Mouse (Mus musculus): Measurements from ENCODE around the gene Dapk3.
A peak's percentile ranks its signal among the peaks of the same experiment; 100 is the strongest.

The Dapk3 gene

GRCm38 (mm10) chr10:81182336-81183333 is at the start of gene Dapk3:
Gene Dapk3, plus strand, starts transcription at chr10:81183005.
- peak; percentile 98 for DNase-seq

DNA sequence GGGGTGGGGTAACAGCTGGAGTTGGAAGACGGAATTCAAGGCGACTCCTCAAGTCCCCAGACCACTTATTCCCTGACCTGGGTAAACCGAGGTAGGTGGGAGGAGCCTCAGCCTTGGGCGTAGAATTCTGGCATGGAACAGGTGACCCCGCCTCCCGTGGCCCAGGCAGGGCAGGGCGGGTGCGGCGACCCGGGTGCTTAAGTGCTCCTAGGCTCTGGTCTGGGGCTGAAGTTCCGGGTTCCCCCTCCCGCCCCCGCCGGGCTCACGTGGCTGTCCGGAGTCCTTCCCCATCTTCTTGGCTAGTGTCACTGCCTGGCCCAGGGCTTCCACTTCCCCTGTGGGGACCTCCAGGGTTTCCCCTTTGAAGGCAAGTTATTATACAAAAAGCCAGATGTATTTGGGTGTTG is 48.6 kb upstream of the Dapk3 start:
- DNase-seq: no peak

- peak; percentile 60 for DNase-seq
Observed at GRCm38 (mm10) chr10:81134966-81135681, 47.7 kb upstream of the Dapk3 start, which contains the start of gene Zbtb7a. Gene Zbtb7a, plus strand, starts transcription at chr10:81135220.

DNA sequence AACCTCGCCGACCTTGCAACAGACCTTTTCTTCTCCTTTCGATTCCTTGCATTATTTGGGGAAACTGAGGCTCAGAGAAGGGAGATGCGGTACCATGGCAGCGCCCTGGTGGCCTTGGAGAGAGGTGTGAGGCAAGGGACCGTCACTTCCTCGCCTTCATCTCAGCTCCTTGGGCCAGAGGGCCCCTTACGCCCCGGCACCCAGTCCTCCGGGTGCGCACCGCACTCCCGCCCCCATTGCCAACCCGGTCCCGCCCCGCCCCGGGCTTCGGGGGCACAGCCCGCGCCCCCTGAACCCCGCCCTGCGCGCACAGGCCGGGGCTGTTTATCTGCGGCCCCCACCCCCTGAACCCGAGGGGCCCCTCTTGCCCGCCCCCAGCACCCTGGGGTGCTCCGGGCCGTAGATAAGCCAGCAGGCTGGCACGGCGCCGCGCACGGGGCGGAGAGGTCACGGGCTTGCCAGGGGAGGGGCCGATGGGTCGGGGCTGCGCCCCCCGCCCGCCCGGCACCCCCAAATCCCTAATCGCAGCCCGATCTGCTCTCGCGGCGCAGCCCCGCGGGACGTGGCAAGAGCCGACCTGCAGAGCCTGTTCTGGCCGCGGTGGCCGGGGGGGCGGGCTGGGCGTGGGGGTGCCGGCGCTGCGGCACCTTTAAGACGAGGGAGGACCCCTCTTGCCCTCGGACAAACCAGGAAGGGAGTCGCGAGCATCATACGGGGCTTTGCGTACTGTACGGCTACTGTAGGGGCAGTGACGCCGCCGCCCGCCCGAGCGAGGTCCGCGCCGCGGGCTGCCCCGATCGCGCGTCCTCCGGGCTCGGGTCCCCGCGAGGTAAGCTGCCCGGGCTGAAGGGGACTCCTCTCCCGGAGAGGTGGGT is 46.7 kb upstream of the Dapk3 start:
- DNase-seq: peak; percentile 77

DNA sequence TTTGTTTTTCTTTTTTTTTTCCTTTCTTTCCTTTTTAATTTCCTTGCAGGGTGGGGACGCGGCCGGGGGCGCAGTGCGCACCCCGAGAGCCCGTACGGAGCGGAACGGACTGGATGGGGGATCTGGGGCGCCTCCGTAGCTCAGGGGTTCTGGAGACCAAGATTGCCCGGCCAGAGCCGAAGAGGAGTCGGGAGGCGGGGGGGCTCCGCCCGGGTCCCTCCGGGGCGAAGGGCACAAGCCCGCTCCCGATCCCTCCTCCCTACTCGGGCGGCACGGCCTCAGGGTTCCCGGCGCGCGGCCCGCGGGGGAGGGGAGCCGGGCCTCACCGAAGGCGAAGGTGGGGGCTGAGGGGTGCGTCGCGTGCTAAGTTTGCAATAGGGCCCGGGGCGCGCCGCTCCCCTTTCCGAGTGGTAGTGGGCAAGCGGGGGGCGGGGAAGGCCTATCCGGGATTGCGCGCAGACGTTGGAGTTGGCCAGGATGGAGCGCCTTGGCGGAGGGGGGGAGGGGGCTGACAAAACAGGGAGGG is 46.0 kb upstream of the Dapk3 start:
- peak; percentile 80 for DNase-seq

DNA sequence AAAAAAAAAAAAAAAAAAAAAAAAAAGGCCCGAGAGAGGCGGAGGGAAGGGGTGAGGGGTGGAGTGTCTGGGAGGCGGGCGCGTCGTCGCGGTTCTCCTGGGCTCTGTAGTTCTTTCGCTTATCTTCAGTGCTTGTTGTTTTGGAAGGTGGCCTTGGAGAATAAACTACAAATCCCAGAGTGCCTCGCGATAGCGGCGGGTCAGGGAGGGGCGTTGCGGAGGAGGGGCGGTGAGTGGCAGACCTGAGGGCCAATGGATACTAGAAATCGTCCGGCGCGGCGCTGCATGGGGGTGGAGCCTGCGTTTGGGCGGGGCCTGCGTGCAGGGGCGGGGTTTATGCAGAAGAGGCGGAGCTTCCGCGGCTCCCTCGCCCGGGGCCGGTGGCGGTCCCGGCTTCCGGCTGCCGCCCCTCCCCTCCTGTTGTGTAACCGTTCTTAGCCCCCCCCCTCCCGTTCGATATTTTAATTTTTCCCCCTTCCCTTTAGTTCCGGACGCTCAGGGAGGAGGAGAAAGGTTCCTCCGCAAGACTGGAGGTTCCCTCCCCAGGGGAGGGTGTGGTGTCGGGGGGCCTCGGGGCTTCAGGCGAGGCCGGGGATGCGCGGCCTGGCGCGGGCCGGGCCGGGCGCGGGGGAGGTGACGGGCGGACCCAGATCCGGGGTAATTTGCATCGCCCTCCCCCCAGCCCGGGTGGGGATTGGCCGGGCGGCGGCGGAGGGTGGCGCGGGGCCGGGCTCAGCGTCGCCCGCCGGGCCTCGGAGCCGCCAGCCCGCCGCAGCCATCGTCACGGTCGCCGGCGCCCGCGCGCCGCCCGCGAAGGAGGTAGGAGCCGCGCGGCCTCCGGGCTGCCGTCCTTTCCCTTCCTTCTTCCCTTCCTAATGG is 45.3 kb upstream of the Dapk3 start:
- DNase-seq: peak; percentile 99

DNA sequence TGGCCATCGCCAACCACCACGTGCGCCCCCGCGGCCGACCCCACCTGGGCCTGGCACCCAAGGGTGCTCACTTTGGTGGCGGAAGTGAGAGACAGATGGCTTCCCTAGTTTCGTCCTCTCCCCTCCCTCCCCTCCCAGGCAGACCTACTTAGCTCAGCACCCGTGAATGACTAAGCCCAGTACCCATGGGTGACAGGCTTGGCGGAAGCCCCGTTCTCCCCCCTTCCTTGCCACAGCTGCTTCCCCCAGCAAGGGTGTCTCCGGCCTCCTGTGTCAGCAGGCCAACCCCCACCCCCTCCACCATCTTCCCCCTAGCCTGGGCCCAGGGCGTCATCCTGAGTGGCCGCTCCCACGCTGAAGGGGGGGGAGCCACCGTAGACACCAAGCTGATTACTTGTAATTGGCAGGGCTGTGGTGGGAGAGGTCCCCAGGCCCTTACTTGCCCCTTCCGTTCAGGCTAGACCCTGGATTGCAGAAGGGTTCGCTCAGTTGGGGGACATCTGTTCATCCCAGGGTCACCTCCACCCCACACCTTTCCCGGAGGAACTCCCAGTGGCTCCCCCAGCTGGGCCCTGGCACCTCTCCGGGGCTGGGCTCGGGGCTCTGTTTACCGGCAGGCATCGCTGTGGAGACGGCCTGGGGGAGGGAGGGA is 44.5 kb upstream of the Dapk3 start:
- DNase-seq: no peak

- DNase-seq: no peak
Observed at GRCm38 (mm10) chr10:81138821-81139528, 43.8 kb upstream of the Dapk3 start.

DNA sequence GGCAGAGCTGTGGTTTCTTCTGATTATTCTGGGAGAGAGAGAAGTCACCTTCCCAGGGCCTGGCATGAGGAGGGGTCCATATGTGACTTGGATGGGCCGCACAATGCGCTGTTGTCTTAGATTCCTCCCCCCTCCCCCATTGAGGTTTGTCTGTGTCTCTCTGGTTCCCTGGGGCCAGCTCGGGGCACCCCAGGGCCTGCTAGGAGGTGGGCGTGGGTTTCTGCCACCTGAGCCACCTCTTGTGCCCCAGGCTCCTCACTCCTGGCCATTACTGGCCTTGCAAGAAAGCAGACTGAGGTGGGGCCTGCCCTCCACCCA is 43.3 kb upstream of the Dapk3 start:
- DNase-seq: no peak

DNA sequence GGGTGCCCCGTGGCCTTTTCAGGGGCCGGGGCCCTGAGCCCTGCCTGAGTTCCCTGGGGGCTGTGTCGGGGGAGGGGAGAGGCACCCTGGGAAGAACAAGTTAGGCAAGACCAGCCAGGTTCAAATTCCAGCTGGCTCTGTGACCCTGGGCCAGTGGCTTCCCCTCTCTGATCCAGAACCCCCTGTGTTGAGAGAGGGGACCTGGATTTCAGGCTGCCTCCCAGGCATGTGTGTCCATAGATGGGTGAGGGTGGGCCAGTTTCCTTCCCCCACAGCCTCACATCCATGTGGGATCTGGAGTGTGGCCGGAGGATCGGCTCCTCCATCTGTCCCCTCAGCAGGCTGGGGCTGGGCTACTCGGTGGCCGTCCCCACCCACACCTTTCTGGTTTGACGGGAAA is 42.8 kb upstream of the Dapk3 start:
- no peak for DNase-seq

- DNase-seq: no peak
Observed at GRCm38 (mm10) chr10:81140717-81141454, 41.9 kb upstream of the Dapk3 start.

GRCm38 (mm10) chr10:81141455-81142210 is 41.2 kb upstream of the Dapk3 start:
- no peak for DNase-seq

DNA sequence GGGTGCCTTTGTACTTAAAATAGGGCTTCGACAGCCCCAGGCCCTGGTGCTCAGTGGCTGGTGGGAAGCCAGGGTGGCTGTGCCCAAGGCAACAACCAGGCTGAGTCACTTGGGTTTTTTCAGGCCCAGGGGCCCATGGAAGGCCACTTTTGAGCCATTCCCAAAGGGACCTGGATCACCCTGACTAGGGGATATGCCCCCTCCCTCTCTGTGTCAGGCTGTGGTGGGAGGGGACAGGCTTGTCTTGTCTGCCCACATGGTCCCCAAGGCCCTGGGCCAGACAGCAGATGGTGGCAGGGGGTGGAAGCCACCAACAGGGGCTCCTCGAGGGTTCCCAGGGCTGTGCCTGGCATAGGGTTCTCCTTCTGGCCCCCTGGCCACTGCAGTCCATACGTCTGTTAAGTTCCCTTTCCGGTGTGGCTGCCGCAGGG is 40.2 kb upstream of the Dapk3 start:
- no peak for DNase-seq

DNA sequence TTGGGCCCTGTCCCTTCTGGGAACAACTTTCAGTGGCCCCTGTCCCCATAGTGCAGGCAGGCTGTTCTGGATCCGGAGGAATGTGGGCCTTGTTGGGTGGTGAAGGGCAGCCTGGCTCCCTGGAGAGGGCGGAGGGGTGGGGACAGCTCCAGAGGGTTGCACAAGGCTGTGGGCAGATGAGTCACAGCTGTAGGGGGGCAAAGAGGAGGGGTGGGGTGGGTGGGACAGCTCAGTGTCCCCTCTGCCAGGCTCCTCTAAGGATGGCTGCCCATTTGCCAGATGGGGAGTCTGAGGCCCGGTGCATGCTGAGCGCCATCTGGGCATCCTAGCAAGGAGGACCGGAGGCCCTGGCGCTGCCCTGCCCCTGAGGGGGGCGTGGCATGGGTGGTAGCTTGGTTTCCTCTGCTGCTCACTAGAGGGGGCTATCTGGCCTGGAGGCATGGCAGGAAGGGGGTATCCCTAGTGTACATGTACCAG is 39.6 kb upstream of the Dapk3 start:
- DNase-seq: no peak

DNA sequence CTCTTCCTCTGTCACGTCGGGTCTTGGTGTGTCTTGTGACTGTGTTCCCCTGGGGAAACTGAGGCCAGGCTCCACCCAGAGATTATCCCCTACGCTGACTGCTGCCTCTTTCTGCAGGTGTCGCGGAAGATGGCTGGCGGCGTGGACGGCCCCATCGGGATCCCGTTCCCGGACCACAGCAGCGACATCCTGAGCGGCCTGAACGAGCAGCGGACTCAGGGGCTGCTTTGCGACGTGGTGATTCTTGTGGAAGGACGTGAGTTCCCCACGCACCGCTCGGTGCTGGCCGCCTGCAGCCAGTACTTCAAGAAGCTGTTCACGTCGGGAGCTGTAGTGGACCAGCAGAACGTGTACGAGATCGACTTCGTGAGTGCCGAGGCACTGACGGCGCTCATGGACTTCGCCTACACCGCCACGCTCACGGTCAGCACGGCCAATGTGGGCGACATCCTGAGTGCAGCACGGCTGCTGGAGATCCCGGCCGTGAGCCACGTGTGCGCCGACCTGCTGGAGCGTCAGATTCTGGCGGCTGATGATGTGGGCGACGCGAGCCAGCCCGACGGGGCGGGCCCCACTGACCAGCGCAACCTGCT is 38.9 kb upstream of the Dapk3 start:
- no peak for DNase-seq

DNA sequence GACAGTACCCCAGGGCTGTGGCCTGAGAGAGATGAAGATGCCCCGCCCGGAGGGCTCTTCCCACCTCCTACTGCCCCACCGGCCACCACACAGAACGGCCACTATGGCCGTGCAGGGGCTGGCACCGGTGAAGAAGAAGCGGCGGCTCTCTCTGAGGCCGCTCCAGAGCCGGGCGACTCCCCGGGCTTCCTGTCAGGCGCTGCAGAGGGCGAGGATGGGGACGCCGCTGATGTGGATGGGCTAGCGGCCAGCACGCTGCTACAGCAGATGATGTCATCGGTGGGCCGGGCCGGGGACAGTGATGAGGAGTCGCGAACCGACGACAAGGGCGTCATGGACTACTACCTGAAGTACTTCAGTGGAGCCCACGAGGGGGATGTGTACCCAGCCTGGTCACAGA is 38.1 kb upstream of the Dapk3 start:
- DNase-seq: no peak

GRCm38 (mm10) chr10:81145307-81145706 is 37.5 kb upstream of the Dapk3 start:
- DNase-seq: no peak

- no peak for DNase-seq
Observed at GRCm38 (mm10) chr10:81145778-81146177, 37.0 kb upstream of the Dapk3 start.
